Mouse (Mus musculus): Measurements from ENCODE around the gene Mrps18b. TPM values are rescaled to one million over a fixed set of nuclear protein-coding genes. Genes with fewer than 3 reads are reported as not detected.
"Not testable (repeated sequence)": the region's sequence is repeated elsewhere in the genome, so short reads cannot be mapped to it uniquely, and the experiment has no call there.

Gene Mrps18b
- polyA plus RNA-seq (2012; rRNA removed): 67.6 and 69.7 TPM in 2 replicates

DNA sequence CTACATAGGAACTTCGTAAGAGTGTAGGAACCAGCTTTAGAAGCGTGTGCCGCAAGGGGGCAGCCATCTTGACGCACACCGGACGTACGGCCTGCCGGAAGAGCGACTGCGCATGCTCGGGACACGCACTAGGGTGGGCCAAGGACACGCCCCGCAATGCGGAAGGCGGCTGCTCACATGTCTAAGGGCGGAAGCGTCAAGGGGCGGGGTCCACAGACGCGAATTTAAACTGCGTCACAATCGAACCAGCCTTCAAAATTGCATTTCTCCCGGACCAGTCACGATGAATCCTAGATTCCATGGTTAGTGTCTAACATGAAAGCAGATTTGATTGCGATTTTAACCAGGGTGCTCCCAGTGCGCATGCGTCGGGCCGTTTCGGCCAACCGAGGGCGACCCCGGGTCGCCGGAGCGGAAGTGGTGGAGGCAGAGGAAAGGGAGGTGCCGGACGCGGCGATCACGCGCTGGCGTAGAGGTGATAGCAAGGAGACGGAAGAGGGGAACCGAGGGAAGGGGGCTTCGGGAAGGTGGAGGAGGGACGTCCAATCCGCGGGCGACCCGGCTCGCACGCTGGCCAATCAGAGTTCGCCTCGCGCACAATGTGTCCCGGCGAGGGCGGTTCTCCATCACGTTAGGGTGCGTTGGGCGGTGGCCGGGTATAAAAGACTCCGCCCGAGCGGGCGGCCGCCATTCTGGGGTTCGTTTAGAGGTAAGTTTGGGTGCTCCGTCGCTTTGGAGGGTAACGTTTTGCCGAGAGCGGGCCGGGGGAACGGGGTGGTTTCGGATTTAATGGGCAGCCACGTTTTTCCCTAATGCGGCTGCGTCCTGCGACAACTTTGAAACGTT, at the start of gene Mrps18b, which contains the start of gene Ppp1r10:
Mrps18b (minus strand) TSS at position 93 of the 846 bp plus-strand sequence.
Ppp1r10 (plus strand) TSS at position 138 of the 846 bp plus-strand sequence.
- peak within 1 kb of the TSS; percentile 98 for H3K27ac ChIP-seq (ENCODE audit: control insufficient read depth, insufficient read depth, low read length)
- H3K4me1 ChIP-seq (replicated peaks; ENCODE audit: control insufficient read depth, insufficient read depth, low read length): peaks cover 9% of the 10 kb centered on the region
- peak; percentile 99 for DNase-seq
- peak within 1 kb of the TSS; percentile 65 for H3K4me3 ChIP-seq (ENCODE audit: control insufficient read depth, insufficient read depth, low read length)
- TF ChIP-seq POLR2A (IDR thresholded peaks at IDR 0.05; ENCODE audit: control insufficient read depth, extremely low read depth, insufficient read depth, low read length, poor library complexity): peak; percentile 99
- peak; percentile 71; the same call in 1 of the 2 replicates for TF ChIP-seq CTCF (IDR thresholded peaks at IDR 0.05; ENCODE audit: borderline replicate concordance, control insufficient read depth, extremely low read depth, insufficient read depth, low read length, poor library complexity)
- H3K27me3 ChIP-seq (ENCODE audit: control insufficient read depth, insufficient read depth, low read length): no peaks in the 10 kb centered on the region
- H3K36me3 ChIP-seq (ENCODE audit: control insufficient read depth, insufficient read depth, low read length): peaks cover 10% of the 10 kb centered on the region
- WGBS: under 1% methylated on average over 83 of the region's 83 CpGs

DNA sequence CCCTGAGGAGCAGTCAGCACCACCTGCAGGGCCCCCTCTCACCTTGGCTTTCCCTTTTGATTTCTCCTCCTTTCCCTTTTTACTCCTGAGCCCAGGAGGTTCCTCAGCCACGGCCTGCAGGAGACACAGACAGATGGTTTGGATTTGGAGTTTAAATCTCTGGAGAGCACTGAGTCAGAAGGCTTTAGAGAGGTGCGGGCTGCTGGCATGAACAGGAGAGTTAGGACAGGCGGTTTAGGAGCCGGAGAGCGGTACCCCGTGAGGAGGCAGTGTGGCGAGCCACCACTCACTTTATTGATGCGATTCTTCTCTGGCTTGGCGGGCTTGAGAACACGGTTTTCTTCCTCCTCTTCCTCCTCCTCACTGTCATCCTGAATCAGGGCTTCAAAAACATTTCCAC, 47.1 kb upstream of the Mrps18b start:
- peaks cover 65% of the 10 kb centered on the region for H3K36me3 ChIP-seq (ENCODE audit: control insufficient read depth, insufficient read depth, low read length)
- no peak overlapping the region for H3K4me3 ChIP-seq (ENCODE audit: control insufficient read depth, insufficient read depth, low read length)
- WGBS: 96% methylated on average over 10 of the region's 10 CpGs
- no peak for DNase-seq
- TF ChIP-seq POLR2A (IDR thresholded peaks at IDR 0.05; ENCODE audit: control insufficient read depth, extremely low read depth, insufficient read depth, low read length, poor library complexity) (no peak), CTCF (IDR thresholded peaks at IDR 0.05; ENCODE audit: borderline replicate concordance, control insufficient read depth, extremely low read depth, insufficient read depth, low read length, poor library complexity) (no peak)
- no peaks in the 10 kb centered on the region for H3K27me3 ChIP-seq (ENCODE audit: control insufficient read depth, insufficient read depth, low read length)
- no peak overlapping the region for H3K27ac ChIP-seq (ENCODE audit: control insufficient read depth, insufficient read depth, low read length)
- H3K4me1 ChIP-seq (replicated peaks; ENCODE audit: control insufficient read depth, insufficient read depth, low read length): no peaks in the 10 kb centered on the region

DNA sequence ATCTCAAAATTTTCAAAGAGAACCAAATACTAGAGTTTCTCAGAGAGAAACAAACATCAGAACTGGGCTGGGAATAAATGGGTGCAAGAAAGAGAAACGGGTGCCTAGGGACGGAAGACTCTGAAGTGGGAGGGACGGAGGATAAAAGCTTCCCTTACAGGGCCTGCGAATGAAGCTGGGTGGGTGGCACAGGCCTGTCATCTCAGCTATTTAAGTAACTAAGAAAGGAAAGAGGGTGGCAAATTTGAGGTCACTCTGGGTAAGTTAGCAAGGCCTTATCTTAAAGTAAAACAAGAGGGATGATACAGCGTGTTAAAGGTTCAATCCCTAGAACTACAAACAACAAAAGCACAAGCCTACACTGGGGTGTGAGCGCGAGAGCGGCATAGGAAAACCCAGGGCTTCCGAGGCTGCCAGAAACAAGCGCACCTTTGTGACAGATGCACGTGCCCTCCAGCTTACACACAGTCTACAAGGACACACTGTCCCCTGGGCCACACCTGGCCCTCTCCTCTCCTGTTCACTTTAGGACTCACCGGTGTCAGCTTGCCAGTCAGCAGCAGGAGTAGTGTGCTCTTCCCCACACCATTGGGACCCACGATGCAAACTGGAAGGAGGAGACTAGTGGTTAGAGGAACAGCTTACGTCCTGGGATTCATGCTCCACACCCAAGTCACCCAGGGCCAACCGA, 42.5 kb upstream of the Mrps18b start:
- TF ChIP-seq POLR2A (IDR thresholded peaks at IDR 0.05; ENCODE audit: control insufficient read depth, extremely low read depth, insufficient read depth, low read length, poor library complexity) (no peak), CTCF (IDR thresholded peaks at IDR 0.05; ENCODE audit: borderline replicate concordance, control insufficient read depth, extremely low read depth, insufficient read depth, low read length, poor library complexity) (no peak)
- Histone ChIP-seq H3K4me3 (ENCODE audit: control insufficient read depth, insufficient read depth, low read length) (no peak overlapping the region), H3K36me3 (ENCODE audit: control insufficient read depth, insufficient read depth, low read length) (peaks cover 81% of the 10 kb centered on the region), H3K4me1 (replicated peaks; ENCODE audit: control insufficient read depth, insufficient read depth, low read length) (no peaks in the 10 kb centered on the region), H3K27me3 (ENCODE audit: control insufficient read depth, insufficient read depth, low read length) (no peaks in the 10 kb centered on the region), H3K27ac (ENCODE audit: control insufficient read depth, insufficient read depth, low read length) (no peak overlapping the region)
- WGBS: 95% methylated on average over 15 of the region's 15 CpGs
- no peak for DNase-seq

DNA sequence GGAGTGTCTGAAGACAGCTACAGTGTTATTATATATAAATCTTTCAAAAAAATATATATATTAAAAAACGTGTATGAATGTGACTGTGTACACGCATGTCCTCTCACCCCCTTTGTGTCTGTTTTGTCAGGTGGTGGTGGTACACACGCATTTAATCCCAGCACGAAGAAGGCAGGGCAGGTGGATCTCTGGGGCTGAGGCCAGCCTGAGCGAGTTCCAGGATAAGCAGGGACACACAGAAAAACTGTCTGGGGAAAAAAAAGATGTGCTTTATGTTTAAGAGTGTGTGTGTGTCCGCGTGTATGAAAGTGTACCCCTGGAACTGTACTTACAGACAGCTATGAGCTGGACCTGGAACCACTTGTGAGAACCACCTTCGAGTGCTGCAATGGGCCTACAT, 38.5 kb upstream of the Mrps18b start:
- Histone ChIP-seq H3K36me3 (ENCODE audit: control insufficient read depth, insufficient read depth, low read length) (peaks cover 41% of the 10 kb centered on the region), H3K27ac (ENCODE audit: control insufficient read depth, insufficient read depth, low read length) (no peak overlapping the region), H3K4me1 (replicated peaks; ENCODE audit: control insufficient read depth, insufficient read depth, low read length) (no peaks in the 10 kb centered on the region), H3K4me3 (ENCODE audit: control insufficient read depth, insufficient read depth, low read length) (no peak overlapping the region), H3K27me3 (ENCODE audit: control insufficient read depth, insufficient read depth, low read length) (no peaks in the 10 kb centered on the region)
- 86% methylated on average over 8 of the region's 8 CpGs for WGBS
- no peak for DNase-seq
- TF ChIP-seq POLR2A (IDR thresholded peaks at IDR 0.05; ENCODE audit: control insufficient read depth, extremely low read depth, insufficient read depth, low read length, poor library complexity): no peak
- no peak for TF ChIP-seq CTCF (IDR thresholded peaks at IDR 0.05; ENCODE audit: borderline replicate concordance, control insufficient read depth, extremely low read depth, insufficient read depth, low read length, poor library complexity)

DNA sequence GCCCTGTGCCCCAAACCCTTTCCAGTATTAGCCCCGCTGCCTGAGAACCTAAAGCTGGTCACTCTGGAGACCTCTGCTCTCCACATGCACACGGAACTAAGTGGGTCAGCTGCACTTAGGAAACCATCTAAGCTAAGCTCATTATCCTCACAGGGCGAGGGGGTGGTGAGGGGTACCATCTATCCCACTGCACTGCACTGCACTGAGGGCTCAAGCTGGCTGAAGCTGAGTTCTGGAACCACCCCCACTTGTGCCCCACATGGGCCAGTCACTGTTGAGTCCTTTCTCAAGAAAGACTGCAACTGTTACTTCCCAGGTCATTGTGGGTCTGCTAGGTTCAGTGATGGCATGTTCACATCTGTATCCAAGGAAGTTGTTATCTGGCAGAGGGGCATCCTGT, 36.4 kb upstream of the Mrps18b start:
- H3K36me3 ChIP-seq (ENCODE audit: control insufficient read depth, insufficient read depth, low read length): peaks cover 20% of the 10 kb centered on the region
- H3K4me1 ChIP-seq (replicated peaks; ENCODE audit: control insufficient read depth, insufficient read depth, low read length); H3K27ac ChIP-seq (ENCODE audit: control insufficient read depth, insufficient read depth, low read length); DNase-seq; H3K27me3 ChIP-seq (ENCODE audit: control insufficient read depth, insufficient read depth, low read length); H3K4me3 ChIP-seq (ENCODE audit: control insufficient read depth, insufficient read depth, low read length): not testable (repeated sequence)
- 82% methylated on average over 1 of the region's 3 CpGs for WGBS

DNA sequence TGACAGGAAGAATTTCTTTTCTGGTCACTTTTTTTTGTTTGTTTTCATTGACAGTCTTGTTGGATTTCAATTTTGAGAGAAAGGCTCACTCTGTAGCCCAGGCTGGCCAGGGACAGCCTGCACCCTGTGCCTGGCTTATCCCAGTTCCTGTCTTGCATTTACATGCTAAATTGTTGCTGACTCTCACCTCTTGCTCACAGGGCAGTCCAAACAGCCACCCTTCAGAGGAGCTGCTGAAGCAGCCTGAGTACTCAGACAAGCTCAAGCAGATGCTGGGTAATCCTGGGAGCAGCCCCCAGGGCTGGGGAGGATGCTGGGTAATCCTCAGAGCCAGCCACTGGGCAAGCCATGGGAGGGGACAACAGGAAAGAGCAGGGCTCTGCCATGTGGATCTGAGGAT, 34.8 kb upstream of the Mrps18b start:
- DNase-seq; H3K36me3 ChIP-seq (ENCODE audit: control insufficient read depth, insufficient read depth, low read length); H3K4me1 ChIP-seq (replicated peaks; ENCODE audit: control insufficient read depth, insufficient read depth, low read length); H3K4me3 ChIP-seq (ENCODE audit: control insufficient read depth, insufficient read depth, low read length); H3K27ac ChIP-seq (ENCODE audit: control insufficient read depth, insufficient read depth, low read length); H3K27me3 ChIP-seq (ENCODE audit: control insufficient read depth, insufficient read depth, low read length): not testable (repeated sequence)
